Mouse (Mus musculus) gastrocnemius, adult 2 months (tissue): ENCODE results near the gene Foxp1. TPM values are rescaled to one million over a fixed set of nuclear protein-coding genes. Genes with fewer than 3 reads are reported as not detected.

ENCODE experiments used
- DNase-seq: peaks from one replicate; pipeline ENCODE4 v3.0.0; 2022
- H3K27ac ChIP-seq: fragments of 200-600 bp; 2 replicates; pipeline ENCODE4 v1.8.1; 2022; ENCODE audit warnings: mild to moderate bottlenecking
- H3K4me3 ChIP-seq: fragments of 200-600 bp; 2 replicates; pipeline ENCODE4 v1.8.1; 2022; ENCODE audit warnings: mild to moderate bottlenecking, moderate library complexity
- CTCF ChIP-seq: fragments of 200-600 bp; IDR thresholded peaks from 2 replicates; pipeline ENCODE4 v1.8.1; 2022; ENCODE audit warnings: antibody characterized with exemption, mild to moderate bottlenecking, moderate library complexity
- intact Hi-C: fragments of 180-260 bp; cut with DNase I; formaldehyde crosslinking; loops from one replicate; pipeline ENCODE4 v1.15.1; 2025
- total RNA-seq, 2 experiments: library from RNA; stranded (reverse); gene quantifications; 2 replicates each; pipeline ENCODE4 v1.2.3; 2021

The Foxp1 gene
- total RNA-seq, 2 experiments from 2014 or later: 17.4 to 20.9 TPM

DNA sequence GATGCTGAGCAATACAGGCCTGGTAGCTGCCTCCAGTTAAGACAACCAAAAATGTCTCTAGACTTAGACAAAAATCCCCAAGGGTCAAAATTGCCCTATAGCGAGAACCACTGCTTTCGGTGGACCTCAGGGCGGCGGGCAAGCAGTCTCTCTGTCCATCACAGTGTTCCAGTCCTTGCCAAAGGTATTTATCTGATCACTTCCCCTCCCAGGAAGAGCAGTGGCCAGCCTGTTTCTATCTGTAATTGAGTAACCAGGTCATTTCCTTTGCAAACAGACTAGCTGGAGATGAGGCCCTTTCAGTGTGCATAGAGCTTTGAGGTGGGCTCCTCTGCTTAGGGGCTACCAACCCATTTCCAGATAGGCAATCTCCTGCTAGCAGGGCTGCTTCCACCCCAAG, 9.9 kb upstream of the Foxp1 start:
- H3K27ac ChIP-seq: no peak overlapping the region
- no peak for DNase-seq
- H3K4me3 ChIP-seq: no peak overlapping the region
- TF ChIP-seq CTCF: no peak
- intact Hi-C loops: no loop called here

DNA sequence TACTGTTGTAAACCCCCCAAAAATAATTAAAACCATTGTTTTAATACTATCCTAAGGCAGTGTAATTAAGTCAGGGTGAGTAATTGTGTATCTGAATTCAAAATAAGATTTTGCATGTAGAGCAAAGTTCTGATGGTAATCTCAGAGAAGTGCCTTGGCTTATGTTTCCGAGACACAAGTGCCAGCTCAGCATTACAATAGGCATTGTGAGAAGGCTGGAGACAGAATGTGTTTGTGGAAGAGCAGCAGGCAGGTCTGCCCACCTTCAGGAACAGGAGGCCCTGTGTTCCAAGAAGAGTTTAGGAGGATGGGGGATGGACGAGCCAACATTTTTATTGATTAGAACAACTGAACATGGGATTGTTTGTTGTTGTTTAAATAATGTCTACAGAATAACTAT, 6.5 kb upstream of the Foxp1 start:
- intact Hi-C loops: loop anchor here (10.0 kb wide), 2 partner anchors 264 to 1004 kb away; no protein-coding TSS in a partner anchor
- Histone ChIP-seq H3K27ac (no peak overlapping the region), H3K4me3 (no peak overlapping the region)
- no peak for TF ChIP-seq CTCF
- DNase-seq: no peak

DNA sequence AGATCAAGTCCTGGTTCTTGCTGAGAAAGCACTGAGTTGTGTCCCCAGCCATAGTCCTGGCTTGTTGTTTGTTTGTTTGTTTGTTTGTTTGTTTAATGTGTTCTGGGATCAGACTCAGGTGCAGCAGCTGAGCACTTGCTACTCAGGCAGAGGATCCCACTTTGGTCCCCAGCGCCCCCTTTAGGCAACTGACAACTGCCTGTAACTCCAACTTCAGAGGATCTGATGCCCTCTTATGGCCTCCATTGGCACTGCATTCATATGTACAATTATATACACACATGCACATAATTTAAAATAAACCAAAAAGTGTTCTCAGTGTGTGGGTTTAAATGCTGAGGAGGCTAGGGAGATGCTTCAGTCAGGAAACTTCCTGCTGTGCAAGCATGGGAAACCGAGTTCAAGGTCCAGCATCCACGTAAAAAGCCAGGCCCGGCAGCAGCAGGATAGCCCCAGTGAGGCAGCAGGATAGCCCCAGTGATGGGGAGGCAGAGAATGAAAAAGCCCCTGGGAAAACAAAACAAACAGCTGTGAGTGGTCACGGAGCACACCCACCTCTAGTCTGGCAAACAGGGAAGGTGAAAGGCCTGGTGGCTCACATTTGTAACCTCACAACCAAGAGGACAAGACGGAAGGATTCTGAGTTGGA, 5.1 kb upstream of the Foxp1 start:
- TF ChIP-seq CTCF: peak; percentile 24; the same call in 1 of the 2 replicates
- Histone ChIP-seq H3K27ac (no peak overlapping the region), H3K4me3 (no peak overlapping the region)
- DNase-seq: no peak
- intact Hi-C loops: loop anchor here (10.0 kb wide), 2 partner anchors 263 to 1003 kb away; no protein-coding TSS in a partner anchor

DNA sequence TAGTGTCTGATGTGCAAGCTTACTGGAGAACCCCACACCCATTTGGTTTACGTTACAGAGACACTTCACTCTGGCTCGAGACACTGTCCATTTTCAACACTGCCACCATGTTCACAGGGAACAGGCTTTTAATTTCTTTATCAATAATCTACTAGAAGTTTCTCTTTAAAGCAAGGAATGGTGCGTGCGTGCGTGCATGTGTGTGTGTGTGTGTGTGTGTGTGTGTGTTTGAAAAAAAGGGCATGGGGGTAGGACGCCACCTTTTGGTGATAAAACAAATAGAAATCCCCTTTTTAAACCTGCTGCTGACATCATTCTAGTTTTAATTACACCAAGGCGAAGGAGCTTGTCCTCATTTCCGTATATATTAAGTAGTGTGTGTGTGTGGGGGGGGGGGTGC, 2.8 kb upstream of the Foxp1 start:
- Histone ChIP-seq H3K4me3 (no peak overlapping the region), H3K27ac (no peak overlapping the region)
- intact Hi-C loops: loop anchor here (10.0 kb wide), 2 partner anchors 261 to 1001 kb away; no protein-coding TSS in a partner anchor
- peak; percentile 37 for DNase-seq
- peak; percentile 47 for TF ChIP-seq CTCF

DNA sequence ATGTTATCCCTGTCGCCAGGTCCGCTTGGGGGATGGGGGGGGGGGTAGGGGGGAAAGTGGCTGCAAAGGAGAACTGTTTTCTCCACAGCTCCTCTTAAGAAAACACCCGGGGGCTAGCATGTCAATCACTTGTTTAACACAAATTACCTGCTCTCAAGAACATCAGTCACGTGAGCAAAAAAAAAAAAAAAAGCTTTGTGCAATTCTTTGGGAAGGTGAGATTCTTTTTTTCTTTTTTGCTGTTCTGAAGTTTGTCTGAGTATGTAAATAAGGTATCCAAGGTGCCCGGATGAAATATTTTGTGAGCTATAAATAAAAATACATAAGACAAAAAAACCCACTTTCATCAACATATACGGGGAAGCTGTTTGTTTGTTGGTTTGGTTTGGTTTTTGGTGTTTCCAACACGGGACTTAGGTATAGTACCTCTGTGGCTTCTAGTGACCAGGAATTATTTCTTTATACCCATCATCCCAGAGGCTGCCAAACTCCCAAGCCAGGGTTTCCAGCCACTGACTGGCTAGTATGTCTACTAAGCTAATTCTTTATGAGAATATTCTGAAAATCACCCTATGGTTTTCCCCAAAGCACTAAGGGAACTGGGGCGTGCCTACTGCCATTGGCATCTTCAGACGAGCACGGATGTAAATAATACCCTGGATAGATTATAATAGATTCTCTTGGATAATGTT, 1.3 kb upstream of the Foxp1 start:
- Histone ChIP-seq H3K4me3 (peak overlapping the region; percentile 97), H3K27ac (peak overlapping the region; percentile 98)
- no peak for TF ChIP-seq CTCF
- no peak for DNase-seq
- intact Hi-C loops: loop anchor here (5.0 to 10.0 kb wide), 7 partner anchors 37 to 999 kb away; no protein-coding TSS in a partner anchor

DNA sequence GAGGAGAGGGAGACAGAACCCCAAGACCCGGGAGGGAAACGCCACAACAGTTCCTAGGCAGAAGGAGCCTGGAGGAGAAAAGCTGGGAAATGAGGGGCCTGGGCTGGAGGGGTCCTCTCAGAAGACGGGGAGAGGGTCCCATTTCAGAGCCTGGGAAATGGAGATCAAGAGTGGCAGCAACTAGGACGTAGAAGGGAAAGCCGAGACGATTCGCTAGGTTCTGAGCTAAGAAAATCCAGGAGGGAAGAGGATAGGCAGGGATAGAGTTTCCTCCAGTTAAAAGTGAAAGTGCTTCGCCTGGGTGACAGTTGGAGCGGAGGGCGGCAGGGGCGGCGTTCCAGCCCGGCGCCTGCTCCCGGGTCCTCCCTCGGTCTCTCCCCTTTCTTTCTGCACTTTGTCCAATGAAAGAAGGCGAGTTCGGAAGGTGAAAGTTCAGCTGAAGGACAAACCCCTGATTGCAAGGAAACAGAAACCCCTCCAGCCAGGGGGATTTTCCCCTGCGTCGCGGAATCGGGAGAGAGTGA, 650 bp upstream of the Foxp1 start:
- Histone ChIP-seq H3K4me3 (peak overlapping the region; percentile 97), H3K27ac (peak overlapping the region; percentile 98)
- intact Hi-C loops: loop anchor here (5.0 to 10.0 kb wide), 7 partner anchors 36 to 998 kb away; no protein-coding TSS in a partner anchor
- no peak; the same call in 1 of the 2 replicates for TF ChIP-seq CTCF
- peak; percentile 89 for DNase-seq

DNA sequence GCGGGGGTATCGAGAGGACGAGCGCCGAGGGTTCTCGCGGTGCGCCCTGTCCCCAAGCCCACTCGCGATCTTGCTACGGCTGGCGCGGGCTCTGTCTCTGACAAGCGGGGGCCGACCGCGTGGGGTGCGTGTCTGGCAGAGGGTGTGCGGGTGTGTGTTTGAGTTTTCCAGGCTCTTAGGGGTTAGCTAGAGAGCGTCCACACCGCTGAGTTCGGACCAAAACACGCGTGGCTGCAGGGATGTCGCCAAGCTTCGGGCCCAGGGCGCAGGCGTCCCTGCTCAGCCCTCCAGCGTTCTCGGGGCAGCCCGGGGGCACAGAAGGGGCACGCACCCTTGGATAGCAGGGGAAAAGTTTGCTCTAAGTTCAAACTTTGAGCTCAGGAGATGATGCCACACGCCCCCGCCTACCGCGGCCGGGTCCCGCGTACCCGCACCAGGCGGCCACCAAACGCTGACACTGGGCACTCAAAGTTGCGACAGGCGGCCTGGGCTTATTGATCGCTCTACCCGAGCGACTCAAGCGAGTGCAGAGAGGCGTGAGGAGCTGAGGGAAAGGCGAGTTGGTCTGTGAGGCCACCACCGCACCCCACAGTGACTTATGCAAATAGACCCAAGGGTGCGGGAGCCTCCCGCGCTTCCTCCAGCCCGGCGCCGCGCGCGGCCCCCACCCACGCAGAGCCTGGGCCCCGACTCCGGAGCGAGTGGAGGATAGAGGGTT, 721 bp downstream of the Foxp1 start:
- Histone ChIP-seq H3K4me3 (peak overlapping the region; percentile 97), H3K27ac (peak overlapping the region; percentile 98)
- DNase-seq: peak; percentile 69
- intact Hi-C loops: loop anchor here (2.0 to 10.0 kb wide), 8 partner anchors 34 to 997 kb away; no protein-coding TSS in a partner anchor
- TF ChIP-seq CTCF: no peak

DNA sequence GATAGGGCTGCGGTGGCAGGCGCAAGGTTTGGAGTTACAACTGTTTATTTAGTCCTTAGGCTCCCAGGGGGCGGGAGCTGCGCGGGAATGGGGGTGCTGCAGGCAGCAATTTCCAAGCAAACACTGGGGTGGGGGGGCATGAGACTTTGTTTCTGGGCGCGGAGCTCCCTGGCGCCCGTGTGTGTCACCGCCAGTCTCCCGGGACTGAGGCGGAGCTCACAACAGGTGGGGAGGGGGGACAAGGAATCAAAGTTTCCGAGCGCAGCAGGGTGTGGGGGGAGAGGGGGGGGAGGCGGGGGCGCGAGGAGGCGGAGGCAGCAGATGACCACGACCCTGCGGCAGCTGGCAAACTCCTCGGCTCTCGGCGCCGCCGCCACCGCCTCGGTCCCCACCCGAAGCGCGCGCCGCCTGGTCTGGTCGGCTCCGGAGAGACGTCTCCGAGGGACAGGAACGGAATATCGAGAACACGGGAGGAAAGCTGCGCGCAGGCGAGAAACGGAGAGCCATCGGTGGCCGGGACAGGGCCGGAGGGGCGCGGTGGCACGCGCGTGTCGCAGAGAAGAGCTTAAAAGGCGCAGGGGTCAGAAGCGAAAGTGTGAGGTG, 1.4 kb downstream of the Foxp1 start:
- intact Hi-C loops: loop anchor here (2.0 to 10.0 kb wide), 8 partner anchors 34 to 996 kb away; no protein-coding TSS in a partner anchor
- TF ChIP-seq CTCF: no peak
- DNase-seq: peak; percentile 82
- Histone ChIP-seq H3K27ac (peak overlapping the region; percentile 98), H3K4me3 (peak overlapping the region; percentile 97)

DNA sequence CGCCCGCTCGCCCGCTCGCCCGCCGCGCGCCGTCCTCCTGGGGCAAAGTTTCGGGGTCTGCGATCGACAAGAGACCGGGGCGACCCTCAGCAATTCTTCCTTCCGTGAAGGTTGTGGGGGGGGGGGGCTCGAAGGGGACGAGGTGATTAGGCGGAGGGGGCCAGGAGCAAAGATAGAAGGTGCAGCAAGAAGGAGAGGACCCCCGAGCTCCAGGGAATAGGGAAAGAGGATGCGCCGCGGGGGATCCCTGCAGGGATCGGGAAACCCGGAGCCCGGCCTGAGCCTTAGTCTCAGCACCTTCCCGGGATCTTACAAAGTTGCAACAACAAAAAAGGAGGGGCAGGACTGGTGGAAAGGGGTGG, 1.9 kb downstream of the Foxp1 start:
- peak overlapping the region; percentile 98 for H3K27ac ChIP-seq
- DNase-seq: no peak
- TF ChIP-seq CTCF: no peak
- intact Hi-C loops: loop anchor here (2.0 to 10.0 kb wide), 8 partner anchors 33 to 996 kb away; no protein-coding TSS in a partner anchor
- peak overlapping the region; percentile 97 for H3K4me3 ChIP-seq

DNA sequence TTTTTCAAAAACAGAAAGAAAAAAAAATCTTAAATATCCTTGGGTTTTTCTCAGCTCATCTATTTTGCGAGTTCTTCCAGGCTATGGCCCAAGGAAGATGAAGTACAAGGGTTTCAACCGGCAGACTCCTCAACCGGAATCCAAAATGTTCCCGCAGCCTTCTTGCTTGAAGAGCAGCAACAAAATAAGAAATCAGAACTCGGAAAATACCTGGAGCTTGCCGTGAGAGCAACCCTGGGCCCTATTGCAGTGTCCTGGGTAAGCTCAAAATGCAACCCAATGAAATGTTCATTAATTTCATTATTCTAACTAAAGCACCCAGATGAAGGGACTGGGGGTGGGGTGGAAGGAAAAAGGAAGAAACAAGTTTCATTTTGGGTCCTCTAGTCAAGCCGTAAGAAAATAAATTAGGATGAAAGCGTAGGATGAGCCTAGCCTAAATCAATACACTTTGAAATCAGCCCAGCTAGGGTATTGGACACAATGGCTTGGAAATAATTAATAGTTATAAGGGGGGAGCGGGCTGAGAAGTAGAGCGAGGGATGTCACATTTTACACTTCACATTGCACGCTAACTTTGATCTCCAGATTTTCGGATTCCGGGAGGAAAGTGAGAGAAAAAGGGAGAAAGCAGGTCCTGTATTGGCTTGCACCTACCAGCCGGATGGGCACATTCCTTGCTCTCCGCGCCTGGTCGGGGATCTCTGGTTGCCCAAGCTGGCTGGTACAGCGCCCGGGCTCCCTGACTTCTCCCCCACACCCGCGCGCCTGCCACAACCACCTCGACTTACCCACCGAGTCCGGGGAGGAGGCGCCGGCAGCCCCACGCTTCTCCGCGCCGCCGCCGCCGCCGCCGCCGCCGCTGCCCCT, 2.5 kb downstream of the Foxp1 start:
- TF ChIP-seq CTCF: no peak
- DNase-seq: peak; percentile 81
- Histone ChIP-seq H3K27ac (peak overlapping the region; percentile 98), H3K4me3 (peak overlapping the region; percentile 97)
- intact Hi-C loops: loop anchor here (2.0 to 10.0 kb wide), 8 partner anchors 33 to 995 kb away; no protein-coding TSS in a partner anchor

DNA sequence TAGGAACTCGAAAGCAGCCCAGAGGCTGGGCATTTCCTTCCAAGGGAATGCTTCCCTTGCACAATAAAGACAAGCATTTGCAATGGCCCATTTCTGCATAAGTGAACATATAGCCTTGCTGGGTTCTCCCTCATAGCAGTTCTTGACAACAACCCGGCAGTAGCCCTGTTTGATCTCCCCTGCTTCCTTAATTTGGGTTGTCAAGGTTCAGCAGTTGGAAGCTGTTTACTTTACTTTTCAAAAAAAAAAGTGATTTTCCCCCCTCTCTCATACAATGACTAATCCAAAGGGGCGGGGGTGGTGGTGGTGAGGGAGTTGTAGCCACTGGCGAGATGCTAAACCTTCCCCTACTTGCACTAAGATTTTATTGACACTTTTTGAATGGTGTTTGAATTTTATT, 3.5 kb downstream of the Foxp1 start:
- intact Hi-C loops: no loop called here
- DNase-seq: no peak
- Histone ChIP-seq H3K27ac (no peak overlapping the region), H3K4me3 (peak overlapping the region; percentile 97)
- TF ChIP-seq CTCF: no peak
